Mouse (Mus musculus) midbrain, embryonic 14.5 days (tissue): ENCODE measurements at regions not wholly inside any gene's neighbourhood (a gene's known extent, or its start where the extent isn't known, plus 50 kb on each side); places are given as distances from the start of the nearest gene placed in this dataset.
A peak's percentile ranks its signal among the peaks of the same experiment; 100 is the strongest.

ENCODE experiments used
- ATAC-seq: fragments of 200-750 bp; cut with Nextera tagmentation; 2 replicates; pipeline ENCODE4 v1.8.0; 2017; ENCODE audit warnings: moderate number of reproducible peaks, moderate library complexity; ENCODE audit not compliant: low FRiP score, low TSS enrichment
- DNase-seq: peaks from one replicate; pipeline ENCODE4 v3.0.0-alpha.2; 2015
- H3K27ac ChIP-seq: fragments of 300-500 bp; sonication (generic); replicated peaks from 2 replicates; pipeline ENCODE4 v1.5.1; 2014; ENCODE audit warnings: mild to moderate bottlenecking, low read depth, low read length, moderate library complexity
- H3K27me3 ChIP-seq: fragments of 300-500 bp; sonication (generic); 2 replicates; pipeline ENCODE4 v1.6.1; 2014; ENCODE audit warnings: low read length, control low read depth, mixed read lengths; ENCODE audit not compliant: control insufficient read depth, insufficient read depth
- H3K36me3 ChIP-seq: fragments of 300-500 bp; sonication (generic); 2 replicates; pipeline ENCODE4 v1.6.1; 2014; ENCODE audit warnings: low read length, control low read depth; ENCODE audit not compliant: control insufficient read depth, insufficient read depth
- H3K4me1 ChIP-seq: fragments of 300-500 bp; sonication (generic); 2 replicates; pipeline ENCODE4 v1.6.1; 2014; ENCODE audit warnings: mild to moderate bottlenecking, antibody characterized with exemption, low read length, control low read depth; ENCODE audit not compliant: control insufficient read depth, insufficient read depth
- H3K4me2 ChIP-seq: fragments of 300-500 bp; sonication (generic); 2 replicates; pipeline ENCODE4 v1.6.1; 2014; ENCODE audit warnings: mild to moderate bottlenecking, low read length, moderate library complexity
- H3K4me3 ChIP-seq: fragments of 300-500 bp; sonication (generic); replicated peaks from 2 replicates; pipeline ENCODE4 v1.5.1; 2014; ENCODE audit warnings: low read depth, low read length
- H3K9ac ChIP-seq: fragments of 300-500 bp; sonication (generic); replicated peaks from 2 replicates; pipeline ENCODE4 v1.6.1; 2014; ENCODE audit warnings: mild to moderate bottlenecking, low read length, moderate library complexity
- H3K9me3 ChIP-seq: fragments of 300-500 bp; sonication (generic); 2 replicates; pipeline ENCODE4 v1.6.1; 2016; ENCODE audit warnings: low read length, control low read depth, mixed read lengths; ENCODE audit not compliant: control insufficient read depth
- WGBS: fragments of 180-500 bp; shearing (Covaris S2); extraction: QIAGEN DNeasy Blood & Tissue Kit; methylation state at CpG from one replicate; pipeline ENCODE4 v1.1.7; 2014; 5-methylcytosine and 5-hydroxymethylcytosine counted together

GRCm38 (mm10) chr16:47289730-47290129 is 791.4 kb upstream of the Nectin3 start:
- H3K27ac ChIP-seq, result no peak overlapping the region
- H3K9ac ChIP-seq, result no peak overlapping the region
- no peak overlapping the region for H3K4me2 ChIP-seq
- no peaks in the 10 kb centered on the region for H3K4me1 ChIP-seq
- DNase-seq (no peak), ATAC-seq (no peak)
- H3K27me3 ChIP-seq, result no peaks in the 10 kb centered on the region
- H3K4me3 ChIP-seq, result no peak overlapping the region
- H3K36me3 ChIP-seq, result no peaks in the 10 kb centered on the region
- H3K9me3 ChIP-seq, result no peaks in the 10 kb centered on the region

- H3K4me2 ChIP-seq, result no peak overlapping the region
- H3K4me3 ChIP-seq, result no peak overlapping the region
- no peak overlapping the region for H3K9ac ChIP-seq
- H3K36me3 ChIP-seq, result no peaks in the 10 kb centered on the region
- DNase-seq (peak; percentile 32), ATAC-seq (peak; percentile 57; the same call in 1 of the 2 replicates)
- H3K9me3 ChIP-seq, result no peaks in the 10 kb centered on the region
- H3K4me1 ChIP-seq, result peaks cover 3% of the 10 kb centered on the region; the same call in 1 of the 2 replicates
- 66% methylated on average over 8 of the region's 8 CpGs for WGBS
- H3K27me3 ChIP-seq, result no peaks in the 10 kb centered on the region
- no peak overlapping the region for H3K27ac ChIP-seq
These were observed 768.7 kb upstream of the Nectin3 start for GRCm38 (mm10) chr16:47266744-47267686.
